Mouse (Mus musculus): ENCODE data around the gene Dna2.
"Not testable (repeated sequence)": the region's sequence is repeated elsewhere in the genome, so short reads cannot be mapped to it uniquely, and the experiment has no call there.

The Dna2 gene

DNA sequence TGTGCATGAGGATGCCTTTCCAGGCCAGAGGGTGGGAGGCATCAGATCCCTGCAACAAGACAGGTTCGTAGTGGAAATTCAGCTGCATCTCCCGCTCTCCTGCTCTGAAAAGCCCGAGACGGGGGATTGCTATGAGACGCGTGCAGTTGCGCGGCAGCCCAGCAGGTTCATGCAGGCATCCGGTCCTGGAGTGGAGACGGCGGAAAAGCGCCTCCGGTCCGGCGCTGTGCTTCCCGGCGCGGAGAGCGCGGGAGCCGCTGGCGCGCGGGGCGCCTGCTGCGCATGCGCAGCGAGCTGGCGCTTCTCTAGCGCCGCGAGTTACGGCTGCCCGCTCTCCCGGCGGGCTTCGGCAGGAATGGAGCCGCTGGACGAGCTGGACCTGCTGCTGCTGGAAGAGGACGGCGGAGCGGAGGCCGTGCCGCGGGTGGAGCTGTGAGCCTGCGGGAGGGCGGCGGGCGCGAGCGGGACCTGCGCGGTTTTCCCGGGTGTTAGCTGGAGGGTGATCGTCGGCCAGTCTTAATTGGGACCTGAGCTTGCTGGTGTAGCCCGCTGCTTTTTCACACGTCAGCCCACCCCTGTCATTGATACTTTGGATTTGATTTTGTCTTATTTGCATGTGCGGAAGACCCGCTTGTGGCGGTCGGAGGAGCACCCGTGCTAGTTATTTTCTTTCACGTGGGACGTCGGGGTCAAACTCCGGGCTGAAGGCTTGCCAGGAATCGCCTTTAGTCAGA is at the start of gene Dna2:
Gene Dna2, plus strand, starts transcription at position 289 of the 734 bp plus-strand sequence.
- peak; percentile 94 for DNase-seq

- DNase-seq: no peak
Observed at GRCm38 (mm10) chr10:62897437-62897836, 49.4 kb upstream of the Dna2 start.

GRCm38 (mm10) chr10:62898061-62898460 is 48.8 kb upstream of the Dna2 start:
- no peak for DNase-seq

GRCm38 (mm10) chr10:62900144-62900543 is 46.7 kb upstream of the Dna2 start:
- no peak for DNase-seq

DNA sequence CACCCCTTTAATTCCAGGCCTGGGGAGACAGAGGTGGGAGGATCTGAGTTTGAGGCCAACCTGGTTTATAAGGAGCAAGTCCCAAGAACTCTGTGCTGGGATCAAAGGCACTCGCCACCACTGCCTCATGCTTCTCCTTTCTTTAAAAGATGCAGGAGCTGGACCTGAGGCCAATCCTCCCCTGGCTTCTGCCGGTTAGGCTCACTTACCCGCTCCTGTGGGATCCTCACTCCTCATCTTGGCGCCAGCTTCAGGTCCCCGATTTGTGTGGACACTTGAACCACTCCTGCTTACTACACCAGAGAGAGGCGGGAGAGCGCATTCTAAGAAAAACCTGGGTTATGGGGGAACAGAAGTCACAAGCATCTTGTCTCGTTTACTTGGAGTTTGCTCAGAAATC is 45.0 kb upstream of the Dna2 start:
- DNase-seq: no peak

GRCm38 (mm10) chr10:62902829-62903228 is 44.0 kb upstream of the Dna2 start:
- DNase-seq: no peak

- no peak for DNase-seq
Observed at GRCm38 (mm10) chr10:62906336-62906735, 40.5 kb upstream of the Dna2 start.

- DNase-seq: not testable (repeated sequence)
Observed at GRCm38 (mm10) chr10:62908896-62909295, 37.9 kb upstream of the Dna2 start, which contains the start of gene Tet1. Gene Tet1, minus strand, starts transcription at chr10:62908996.

DNA sequence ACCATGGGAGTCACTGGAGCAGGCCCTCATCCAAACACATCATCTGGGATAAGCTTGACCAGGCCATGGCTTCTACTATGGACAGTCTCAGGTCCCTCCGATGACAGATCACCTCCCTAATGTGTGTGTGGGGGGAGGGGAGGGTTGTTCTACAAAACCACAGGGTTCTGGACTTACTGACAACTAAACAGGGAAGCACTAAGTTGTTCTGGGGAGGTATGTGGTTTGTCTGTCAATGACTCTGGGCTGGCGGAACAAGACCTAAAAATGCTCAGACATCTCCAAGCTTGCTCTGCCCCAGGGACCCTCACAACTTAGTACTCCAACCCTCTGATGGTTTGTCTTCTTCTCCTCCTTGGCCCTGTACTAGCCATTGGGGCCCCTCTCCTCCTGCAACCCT is 35.7 kb upstream of the Dna2 start:
- no peak for DNase-seq

DNA sequence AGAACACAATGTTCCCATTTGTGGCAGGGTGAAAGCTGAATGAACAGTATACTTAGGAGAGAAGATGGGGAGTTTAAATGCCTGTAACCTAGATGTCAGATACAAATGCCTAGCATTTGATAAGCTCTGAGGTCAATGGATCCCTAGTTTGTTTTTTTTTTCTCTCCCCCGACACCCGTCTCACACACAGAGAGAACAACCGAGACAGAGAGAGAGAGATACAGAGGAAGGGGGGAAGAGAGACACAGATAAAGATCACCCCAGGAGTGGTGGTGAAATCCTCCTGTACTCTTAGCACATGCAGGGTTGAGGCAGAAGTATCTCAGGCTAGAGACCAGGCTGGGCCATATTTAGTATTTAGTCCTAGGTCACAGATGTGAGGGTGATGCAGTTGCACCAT is 27.8 kb upstream of the Dna2 start:
- DNase-seq: no peak

- peak; percentile 96 for DNase-seq
Observed at GRCm38 (mm10) chr10:62919925-62920765, 26.7 kb upstream of the Dna2 start, which contains the start of gene Slc25a16. Gene Slc25a16, plus strand, starts transcription at chr10:62920633.

DNA sequence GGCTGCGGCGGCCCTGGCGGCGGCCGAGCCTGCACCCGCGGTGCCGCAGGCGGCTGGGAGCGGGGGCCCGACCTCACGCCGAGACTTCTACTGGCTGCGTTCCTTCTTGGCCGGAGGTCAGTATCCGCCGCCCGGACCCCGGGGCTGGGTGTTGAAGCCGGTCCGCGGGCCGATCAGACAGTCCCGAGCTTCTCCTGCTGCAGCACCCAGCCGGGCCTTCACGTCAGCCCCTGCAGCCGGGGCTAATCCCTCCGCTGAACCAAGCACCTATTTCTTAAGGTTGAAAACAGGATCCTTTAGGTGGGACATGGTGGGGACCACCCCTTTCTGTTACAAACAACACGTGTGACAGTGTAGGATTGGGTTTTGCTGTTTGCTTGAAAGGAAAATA is 26.1 kb upstream of the Dna2 start:
- no peak for DNase-seq

DNA sequence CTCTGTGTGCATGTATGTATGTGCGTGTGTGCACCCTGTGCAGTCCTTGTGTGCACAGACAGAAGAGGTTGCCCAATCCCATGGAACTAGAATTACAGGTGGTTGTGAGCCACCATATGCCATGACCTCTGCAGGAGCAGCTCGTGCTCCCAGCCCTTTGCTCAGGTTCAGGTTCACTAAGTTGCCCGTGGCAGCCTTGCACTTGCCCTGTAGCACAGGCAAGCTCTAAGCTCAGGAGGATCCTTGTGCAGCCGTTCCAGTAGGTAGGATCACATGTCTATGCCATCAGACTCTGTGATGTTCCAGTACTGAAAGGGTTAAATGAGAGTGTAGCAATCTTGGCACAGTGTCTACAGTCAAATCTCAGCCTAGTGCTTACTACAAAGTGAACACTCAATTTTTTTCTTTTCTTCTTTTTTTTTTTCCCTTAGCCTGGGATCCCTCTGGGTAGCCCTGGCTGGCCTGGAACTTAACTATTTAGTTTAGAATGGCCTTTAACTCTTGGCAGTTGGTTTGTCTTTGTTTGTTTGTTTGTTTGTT is 22.7 kb upstream of the Dna2 start:
- no peak for DNase-seq

DNA sequence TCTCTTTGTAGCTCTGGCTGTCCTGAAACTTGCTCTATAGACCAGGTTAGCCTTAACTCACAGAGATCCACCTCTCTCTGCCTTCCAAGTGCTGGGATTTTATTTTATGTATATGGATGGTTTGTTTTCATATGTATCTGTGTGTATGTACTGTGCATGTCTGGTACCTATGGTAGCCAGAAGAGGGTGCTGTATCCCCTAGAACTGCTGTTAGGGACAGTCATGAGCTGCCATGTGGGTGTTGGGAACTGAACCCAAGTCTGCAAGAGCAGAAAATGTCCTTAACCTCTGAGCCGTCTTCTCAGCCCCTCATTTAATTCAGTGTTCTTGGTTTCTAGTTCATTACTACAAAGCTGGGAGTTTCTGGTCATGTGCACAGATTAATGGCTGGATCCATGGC is 14.4 kb upstream of the Dna2 start:
- DNase-seq: no peak

DNA sequence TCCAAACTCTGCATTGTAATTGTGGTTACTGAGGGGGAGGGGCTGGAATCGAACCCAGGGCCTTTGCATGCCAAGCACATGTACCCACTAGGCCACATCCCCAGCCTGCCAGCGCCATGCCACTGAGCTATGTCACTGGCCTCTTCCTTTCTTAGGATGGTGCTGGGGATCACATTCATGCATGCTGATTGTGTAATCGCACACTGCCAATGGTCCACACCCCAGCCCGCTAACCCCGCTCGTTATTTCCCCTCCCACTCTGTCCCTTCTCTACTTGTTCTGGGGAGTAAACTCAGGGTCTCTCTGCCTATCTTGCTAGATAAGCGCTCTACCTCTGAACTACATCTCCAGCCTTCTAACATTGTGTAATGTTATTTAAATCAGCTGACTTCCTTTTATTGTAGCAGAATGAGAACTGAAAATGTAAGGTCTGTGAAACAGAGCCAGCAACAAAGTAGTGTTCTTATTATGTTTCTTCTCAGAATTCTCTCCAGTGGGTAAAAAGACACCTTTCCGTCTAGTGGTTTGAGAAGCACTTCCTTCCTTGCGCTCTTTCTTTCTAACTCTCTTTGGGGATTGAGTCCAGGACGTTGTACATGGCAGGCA is 1.7 kb upstream of the Dna2 start:
- DNase-seq: no peak

DNA sequence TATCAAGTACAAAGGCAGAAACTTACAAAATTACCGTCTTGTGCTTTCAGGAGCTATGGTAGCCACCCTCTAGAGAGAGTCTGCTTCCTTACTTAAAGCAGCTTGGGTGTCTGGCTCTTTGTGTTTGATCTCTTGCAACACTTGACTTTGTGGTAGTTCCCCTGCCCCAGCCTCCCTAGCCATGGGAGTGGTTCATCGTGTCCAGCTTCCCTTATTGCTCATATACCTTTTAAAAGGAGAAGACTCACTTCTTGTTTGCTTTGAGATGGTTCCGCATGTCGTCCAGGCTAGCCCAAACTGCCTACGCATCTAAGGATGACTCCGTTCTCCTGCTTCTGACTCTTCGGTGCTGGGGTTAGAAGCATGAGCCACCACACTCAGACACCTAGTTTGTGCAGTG is 1.7 kb downstream of the Dna2 start:
- DNase-seq: no peak

DNA sequence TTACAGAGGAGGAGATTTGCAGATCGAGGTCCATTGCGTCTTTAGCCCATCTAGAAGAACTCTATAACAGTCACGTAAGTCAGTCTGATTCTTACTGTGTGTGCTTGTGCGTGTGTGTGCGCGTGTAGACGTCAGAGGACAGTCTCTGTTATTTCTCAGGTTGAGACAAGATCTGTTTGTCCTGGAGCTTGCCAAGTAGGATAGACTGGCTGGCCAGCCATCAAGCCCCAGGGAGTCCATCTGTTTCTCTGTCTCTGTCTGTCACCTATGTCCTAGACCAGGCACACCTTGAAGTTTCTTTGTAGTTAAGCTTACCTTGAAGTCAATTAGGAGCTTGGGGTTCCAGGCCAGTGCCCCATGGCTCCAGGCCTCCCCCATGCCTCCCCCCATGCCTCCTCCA is 17.1 kb downstream of the Dna2 start:
- DNase-seq: no peak

DNA sequence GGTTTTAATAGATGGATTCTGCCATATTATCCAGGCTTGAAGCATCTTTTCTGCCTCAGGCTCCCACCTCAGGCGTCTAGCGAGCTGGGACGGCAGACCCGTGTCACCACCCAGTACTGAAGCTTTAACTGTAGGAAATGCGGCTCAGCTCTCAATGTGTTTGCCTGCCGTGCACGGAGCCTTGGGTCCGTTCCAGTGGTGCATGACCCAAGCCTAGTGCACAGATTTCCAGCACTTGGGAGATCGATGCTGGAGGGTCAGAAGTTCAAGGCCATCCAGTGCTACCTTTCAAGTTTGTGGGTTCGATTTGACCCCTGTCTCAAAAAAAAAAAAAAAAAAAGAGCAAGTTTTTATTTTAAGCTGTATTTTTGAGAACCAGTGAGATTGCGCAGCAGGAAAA is 19.0 kb downstream of the Dna2 start:
- no peak for DNase-seq

DNA sequence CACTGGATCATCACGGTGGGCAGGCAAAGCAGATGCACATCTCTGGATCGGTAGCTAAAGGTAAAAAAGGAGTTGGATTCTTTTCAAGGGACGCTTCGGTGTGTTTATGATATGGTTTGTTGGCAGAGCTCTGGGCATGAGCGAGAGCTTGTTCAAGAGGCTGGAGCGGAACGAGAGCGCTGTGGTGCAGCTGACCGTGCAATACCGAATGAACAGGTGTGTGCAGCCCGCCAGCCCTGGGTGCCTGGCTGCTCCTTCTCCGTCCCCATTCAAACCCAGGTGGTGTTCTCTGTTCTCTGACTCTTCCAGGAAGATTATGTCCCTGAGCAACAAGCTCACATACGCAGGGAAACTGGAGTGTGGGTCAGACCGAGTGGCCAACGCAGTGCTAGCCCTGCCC is 19.5 kb downstream of the Dna2 start:
- DNase-seq: no peak

DNA sequence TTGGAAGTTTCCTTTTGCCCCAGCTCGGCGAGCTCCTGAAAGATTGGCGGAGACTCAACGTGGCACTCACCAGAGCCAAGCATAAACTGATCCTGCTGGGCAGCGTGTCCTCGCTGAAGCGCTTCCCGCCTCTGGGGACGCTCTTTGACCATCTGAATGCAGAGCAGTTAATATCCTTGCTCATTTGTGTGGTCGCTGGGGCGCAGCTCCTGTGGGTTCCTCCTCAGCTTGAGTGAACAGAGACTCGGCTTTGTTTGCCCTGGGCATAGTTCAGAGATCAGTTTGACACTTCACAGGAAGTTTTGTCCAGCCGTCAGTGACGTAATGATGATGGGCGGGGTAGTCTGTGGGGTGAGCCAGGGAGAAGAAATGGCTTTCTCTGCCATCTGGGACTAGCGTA is 25.0 kb downstream of the Dna2 start:
- DNase-seq: peak; percentile 59

DNA sequence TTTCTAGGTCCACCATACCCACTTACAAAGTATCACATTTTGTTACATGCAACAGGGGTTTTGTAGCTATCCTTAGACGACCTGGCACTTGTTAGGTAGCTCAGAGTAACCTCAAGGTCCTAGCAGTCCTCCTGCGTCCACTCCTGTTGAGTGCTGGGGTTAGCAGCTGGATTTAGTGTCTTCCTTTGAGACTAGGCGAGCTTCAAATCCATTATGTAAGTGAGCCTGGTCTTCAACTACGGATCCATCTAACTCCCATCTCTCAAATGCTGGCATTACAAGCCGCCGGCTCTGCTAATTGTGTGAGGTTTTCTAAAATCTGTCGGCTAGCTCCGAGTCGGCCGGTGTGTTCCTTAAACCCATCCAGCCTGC is 32.8 kb downstream of the Dna2 start:
- no peak for DNase-seq

GRCm38 (mm10) chr10:62980039-62980954 is 33.5 kb downstream of the Dna2 start, which contains the start of gene Rufy2:
Gene Rufy2, plus strand, starts transcription at chr10:62980223.
- peak; percentile 92 for DNase-seq
